Mouse (Mus musculus) layer of hippocampus, postnatal 36 days (tissue): ENCODE measurements around the gene Ell. TPM values are rescaled to one million over a fixed set of nuclear protein-coding genes. Genes with fewer than 3 reads are reported as not detected.

Source experiments
- DNase-seq, 2 experiments: peaks; one replicate each; pipeline ENCODE4 v3.0.0; 2022
- total RNA-seq, 2 experiments: library from RNA; stranded (reverse); gene quantifications; 2 replicates each; pipeline ENCODE4 v1.2.3; 2021

Ell gene
- total RNA-seq: 10 to 100 TPM; 18.6 to 23.4 TPM

DNA sequence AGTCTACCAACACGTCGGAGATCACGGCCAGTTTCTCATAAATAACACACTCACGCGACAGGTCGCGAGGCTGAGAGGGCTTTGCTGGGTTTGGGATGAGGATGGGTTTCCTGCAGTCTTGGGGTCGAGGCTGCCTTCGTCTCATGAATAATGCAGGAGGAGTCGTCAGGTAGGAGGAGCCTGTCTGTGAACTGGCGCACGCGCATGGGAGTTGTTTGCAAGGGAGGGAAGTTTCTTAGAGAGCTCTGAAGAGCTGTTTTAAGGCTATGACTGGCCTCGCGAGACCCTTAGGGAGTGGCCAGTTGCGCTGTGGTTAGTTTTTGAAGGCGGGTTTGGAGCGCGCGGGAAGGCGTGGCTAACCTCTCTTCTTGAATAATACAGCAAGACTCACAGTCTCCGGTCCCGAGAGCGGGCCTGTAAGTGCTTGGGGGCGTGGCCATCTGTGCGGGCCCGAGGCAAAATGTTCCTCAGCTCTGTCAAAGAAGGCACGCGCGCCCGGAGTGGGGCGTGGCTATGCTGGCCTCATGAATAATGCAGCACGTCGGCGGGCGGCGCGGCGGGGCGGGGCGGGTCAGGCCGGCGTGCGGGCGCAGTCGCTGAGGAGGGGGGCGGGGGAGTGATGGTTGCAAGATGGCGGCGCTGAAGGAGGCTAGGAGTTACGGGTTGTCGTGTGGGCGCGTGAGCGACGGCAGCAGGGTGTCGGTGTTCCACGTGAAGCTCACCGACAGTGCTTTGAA is at the start of gene Ell:
TSS of gene Ell (plus strand) at position 381 of the 737 bp plus-strand sequence.
- peak; percentile 98 to 99 for DNase-seq

DNA sequence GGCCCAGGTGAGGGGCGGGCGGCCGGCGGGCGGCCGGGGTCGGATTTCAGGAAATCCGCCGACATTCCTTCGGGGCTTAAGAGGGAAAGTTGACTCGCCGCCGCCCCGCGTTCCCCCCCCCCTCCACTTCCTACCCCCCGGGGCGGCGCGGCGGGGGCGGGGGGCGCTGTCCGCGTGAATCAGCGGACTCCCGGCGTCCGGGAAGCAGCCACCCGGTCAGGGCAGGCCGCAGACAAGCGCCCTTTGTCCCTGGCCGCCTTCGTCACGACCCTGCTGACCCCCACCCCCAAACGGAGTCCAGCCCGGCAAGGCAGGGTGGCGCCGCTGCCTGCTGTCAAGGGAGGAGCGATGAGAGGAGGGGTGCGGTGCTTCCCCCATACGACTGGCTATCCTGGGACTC is 49.7 kb upstream of the Ell start:
- no peak for DNase-seq

DNA sequence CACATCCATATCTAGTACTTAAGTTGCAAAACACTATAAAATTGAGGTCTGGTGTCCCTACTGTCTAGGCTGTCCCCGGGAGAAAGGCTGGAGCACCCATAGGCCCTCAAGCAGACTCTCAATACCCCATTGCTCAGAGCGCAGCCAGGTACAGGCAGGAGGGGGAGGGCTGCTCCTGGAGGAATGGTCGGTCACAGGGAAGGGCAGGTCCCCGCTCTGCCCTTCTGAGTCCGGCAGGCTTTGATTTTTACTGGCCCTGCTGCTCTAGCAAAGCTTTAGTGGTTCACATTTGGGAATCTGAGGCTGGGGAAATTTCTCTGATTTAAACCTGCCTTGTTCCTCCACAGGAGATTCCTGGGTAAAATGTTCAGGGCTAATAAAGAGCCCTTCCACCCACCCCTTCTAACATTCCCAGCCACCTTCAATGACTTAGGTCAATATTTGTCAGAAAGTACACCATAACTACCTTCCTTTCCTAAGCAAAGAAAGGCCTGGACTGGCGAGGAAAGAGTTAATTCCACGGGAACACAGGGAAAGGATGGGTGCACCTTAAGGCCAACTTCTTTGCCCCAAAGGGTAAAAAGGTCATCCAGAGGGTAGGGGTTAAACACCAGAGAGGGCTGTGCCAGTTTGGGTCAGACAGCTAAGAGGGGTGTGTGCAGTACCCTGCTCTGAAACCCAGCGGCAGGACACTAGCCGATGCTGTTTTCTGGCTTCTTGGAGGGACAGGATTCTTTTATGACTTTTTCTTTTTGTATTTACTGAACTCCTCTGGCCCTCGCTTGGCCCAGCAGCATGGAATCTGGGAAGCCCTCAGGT is 49.0 kb upstream of the Ell start:
- DNase-seq: no peak

GRCm38 (mm10) chr8:70490880-70491495 is 48.3 kb upstream of the Ell start:
- no peak for DNase-seq

DNA sequence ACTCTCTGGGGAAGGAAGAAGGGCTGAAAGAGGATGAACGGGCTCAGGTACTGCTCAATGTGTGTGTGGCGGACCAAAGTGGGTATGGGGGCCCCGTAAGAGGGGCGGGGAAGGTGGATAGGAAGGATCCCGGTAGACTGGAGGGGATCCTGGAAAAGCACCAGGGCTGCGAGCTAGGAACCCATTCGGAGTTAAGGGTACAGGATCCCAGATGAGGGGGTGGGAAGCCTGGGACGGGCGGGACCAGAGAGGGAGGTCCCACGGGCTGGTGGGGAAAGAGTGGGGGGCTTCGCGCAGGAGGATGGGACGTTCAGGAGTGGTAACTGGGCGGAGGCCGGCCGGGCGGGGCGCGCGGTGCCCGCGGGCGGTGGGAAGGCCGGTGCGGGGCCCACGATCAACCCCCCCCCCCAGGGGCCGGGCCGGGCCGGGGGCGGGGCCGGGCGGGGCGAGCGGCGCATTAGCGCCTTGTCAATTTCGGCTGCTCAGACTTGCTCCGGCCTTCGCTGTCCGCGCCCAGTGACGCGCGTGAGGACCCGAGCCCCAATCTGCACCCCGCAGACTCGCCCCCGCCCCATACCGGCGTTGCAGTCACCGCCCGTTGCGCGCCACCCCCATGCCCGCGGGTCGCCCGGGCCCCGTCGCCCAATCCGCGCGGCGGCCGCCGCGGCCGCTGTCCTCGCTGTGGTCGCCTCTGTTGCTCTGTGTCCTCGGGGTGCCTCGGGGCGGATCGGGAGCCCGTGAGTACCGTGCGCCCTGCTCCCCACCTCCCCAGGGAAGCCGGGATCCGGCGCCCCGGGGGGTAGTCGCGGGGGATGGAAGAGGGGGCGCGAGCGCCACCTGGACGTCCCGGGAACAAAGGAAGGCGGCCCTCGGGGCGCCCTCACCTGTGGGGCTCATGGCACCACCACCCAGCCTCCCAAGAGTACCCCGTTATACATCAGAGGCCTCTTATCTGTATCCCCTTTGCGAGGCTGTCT is 46.3 kb upstream of the Ell start, which contains the start of gene Crlf1:
TSS of gene Crlf1 (plus strand) at position 495 of the 977 bp plus-strand sequence.
- no peak for DNase-seq

DNA sequence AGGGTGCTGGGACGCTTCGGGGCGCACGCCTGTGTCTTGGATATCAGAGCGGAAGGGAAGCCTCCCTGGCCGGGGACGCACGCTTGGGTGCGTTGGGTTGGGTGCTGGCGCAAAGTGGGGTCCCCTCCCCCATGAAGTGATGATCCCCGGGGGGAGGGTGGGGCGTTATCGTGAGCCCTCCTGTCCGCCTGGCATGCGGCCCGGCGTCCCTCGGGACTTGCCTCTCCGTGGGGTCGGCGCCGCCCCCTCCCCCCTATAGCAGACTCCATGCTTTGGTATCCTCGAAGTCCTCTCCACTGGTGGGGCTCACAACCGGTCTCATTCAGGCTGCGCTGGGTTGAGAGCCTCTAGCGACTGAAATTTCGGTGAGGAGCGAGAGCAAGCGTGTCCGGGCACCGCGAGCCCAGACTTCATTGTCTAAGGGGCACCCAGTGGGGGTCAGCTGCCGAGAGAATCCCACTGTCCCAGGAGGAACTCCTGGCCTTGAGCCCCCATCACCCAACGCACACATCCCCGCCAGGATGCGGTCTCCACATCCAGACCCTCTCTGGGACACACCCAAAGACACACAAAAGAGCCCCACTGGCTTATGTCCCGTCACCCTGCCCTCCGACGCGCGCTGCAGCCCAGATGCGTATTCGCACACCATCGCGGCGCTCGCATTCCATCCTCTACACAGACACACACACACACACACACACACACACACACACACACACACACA is 45.4 kb upstream of the Ell start:
- no peak for DNase-seq

DNA sequence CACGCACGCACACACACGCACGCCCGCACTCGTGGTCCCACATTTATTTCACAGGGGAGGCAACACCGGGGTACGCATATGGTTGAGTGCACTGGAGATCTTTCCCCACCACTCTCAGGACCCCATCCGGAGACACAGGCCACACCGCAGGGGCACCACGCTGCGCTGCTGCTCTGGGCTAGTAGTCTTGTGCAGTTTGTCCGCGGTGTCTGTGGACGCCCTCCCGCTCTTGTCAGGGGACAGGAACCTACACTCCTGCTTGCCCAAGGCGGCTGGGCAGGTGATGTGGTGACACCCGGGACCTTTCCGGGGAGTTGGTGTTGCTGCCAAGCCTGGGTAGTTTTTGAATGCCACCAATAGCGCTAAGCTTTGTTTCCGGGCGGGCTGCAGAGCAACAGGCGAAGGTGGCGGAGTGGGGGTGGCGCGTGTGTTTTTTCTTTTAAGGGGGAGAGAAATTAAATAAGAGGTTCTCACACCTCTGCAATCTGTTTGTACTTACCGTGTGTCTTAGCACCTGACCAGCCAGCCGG is 44.8 kb upstream of the Ell start:
- no peak for DNase-seq

GRCm38 (mm10) chr8:70495001-70495770 is 44.1 kb upstream of the Ell start:
- DNase-seq: no peak

DNA sequence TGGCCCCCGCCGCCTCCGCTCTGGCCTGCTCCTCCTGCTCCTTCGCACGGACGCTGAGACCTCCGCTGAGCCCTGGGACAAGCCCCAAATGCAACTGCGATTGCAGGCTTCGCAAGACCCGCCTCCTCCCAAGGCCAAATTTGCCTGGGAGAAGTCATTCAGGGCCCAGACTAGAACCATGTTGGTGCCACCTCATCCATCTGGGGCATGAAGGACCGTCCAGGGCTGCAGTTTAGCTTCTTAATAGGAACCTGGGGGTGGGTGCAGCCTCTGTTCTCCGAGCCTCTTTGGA is 43.5 kb upstream of the Ell start:
- no peak for DNase-seq

DNA sequence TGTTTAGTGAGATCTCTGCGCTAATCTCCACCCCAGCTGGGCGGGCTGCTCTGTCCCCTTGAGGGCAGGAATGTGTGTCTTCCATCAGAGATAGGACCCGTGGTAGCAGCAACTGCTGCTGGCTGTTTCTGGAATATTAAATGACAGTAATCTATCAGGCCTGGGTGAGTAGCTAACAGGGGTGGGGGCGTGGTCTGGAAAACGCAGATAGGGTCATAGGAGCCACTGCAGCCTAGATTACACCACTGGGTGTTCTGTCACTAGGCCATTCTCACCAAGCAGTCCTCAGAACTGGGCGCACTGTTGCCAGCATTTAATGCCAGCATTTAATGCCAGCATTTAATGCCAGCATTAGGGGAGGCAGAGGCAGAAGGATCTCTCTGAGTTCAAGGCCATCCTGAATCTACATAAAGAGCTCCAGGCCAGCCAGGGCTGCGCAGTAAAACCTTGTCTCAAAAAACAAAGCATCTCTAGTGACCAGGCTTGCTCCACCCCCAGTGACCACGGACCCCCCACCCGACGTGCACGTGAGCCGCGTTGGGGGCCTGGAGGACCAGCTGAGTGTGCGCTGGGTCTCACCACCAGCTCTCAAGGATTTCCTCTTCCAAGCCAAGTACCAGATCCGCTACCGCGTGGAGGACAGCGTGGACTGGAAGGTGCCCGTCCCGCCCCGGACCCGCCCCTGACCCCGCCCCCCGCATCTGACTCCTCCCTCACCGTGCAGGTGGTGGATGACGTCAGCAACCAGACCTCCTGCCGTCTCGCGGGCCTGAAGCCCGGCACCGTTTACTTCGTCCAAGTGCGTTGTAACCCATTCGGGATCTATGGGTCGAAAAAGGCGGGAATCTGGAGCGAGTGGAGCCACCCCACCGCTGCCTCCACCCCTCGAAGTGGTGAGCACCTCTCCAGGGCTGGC is 38.6 kb upstream of the Ell start:
- no peak for DNase-seq

GRCm38 (mm10) chr8:70501820-70502529 is 37.3 kb upstream of the Ell start:
- DNase-seq: no peak

DNA sequence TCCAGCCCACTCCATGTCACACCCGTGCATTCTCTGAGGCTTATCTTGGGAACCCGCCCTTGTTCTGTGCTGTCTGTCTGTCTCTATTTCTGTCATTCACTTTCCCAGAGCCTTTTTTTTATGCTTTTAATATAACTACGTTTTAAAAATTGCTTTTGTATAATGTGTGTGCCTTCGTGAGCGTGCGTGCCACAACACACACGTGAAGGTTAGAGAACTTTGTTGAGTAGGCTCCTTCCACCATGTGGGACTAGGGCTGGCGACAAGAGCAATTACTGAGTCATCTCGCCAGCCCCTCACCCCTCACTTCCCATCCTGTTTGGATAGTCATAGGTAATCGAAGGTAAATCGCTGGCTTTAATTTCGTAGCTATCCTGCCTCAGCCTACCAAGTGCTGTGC is 36.7 kb upstream of the Ell start:
- DNase-seq: no peak

GRCm38 (mm10) chr8:70503062-70503750 is 36.1 kb upstream of the Ell start:
- DNase-seq: peak; percentile 53 to 60

DNA sequence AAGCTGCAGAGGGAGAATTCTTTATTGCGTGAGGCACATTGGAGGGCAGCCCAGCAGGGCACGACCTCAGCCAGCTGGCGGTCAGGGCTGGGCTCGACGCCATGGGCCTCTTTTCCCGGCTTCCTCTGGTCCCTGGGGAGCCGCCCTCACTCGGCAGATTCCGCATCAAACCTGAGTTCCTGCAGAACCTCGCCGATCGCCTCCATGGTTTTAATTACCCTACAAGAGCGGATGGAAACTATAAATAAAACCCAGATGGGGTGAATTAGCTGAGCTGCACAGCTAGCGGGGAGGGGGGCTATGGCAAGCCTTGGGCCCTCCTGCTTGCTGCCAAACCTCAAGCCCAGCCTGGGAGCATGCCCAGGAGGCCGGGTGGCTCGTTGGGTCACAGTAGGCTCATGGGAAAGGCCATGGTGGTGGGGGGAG is 35.0 kb upstream of the Ell start:
- DNase-seq: peak; percentile 54 to 70

DNA sequence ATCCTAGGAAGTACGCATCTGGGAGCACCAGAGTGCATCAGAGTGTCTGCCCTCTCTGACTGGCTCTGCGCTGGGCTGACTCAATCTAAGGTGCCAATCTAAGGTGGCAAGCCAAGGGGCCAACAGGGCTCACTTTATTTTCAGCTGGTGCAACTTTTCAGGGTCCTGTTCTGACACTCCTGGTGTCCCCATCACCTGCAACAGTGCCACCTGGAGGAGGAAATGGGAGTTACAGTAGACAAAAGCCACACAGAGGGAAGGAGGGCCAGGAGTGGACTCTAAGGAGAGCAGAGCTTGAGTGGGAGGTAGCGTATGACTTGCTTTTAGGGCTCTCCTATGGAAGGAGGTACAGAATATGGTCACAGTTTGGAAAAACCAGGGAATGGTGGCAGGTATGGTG is 34.4 kb upstream of the Ell start:
- DNase-seq: peak; percentile 68 to 78

GRCm38 (mm10) chr8:70505698-70506327 is 33.4 kb upstream of the Ell start:
- no peak for DNase-seq

DNA sequence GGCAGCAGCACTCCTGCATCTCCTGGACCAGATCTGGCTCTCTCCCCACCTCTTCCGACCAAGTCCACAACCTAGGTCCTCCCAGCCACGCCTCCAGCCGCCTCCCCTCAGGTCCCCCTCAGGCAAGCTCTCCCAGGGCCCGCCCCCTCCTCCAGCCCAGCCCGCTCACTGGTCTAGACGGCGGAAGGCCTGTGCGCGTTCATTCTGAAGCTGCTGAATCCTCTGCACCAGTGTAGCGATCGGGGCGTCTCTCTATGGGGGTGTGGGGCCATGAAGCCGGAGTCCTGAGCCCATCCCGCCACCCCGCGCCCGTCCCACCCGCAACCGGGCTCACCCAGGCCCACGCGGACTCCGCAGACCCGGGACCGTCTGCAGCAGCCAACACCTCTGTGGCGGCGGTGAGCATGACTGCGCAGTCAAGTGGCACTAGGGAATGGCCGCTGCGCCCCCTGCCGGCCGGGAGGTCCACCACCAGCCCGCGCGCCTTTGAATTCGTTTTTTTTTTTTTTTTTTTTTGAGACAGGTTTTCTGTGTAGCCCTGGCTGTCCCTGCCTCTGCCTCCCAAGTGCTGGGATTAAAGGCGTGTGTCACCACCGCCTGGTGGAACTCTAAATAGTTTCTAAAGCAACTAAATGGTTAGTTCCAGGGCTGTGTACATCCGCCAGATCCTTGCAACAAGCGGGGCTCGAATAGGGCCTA is 32.8 kb upstream of the Ell start, which contains the start of gene Rex1bd:
TSS of gene Rex1bd (minus strand) at position 425 of the 699 bp plus-strand sequence.
- peak; percentile 91 for DNase-seq
